Mouse (Mus musculus) 416B (cell line): ENCODE data around the gene Rps5.
A peak's percentile ranks its signal among the peaks of the same experiment; 100 is the strongest.
"Not testable (repeated sequence)": the region's sequence is repeated elsewhere in the genome, so short reads cannot be mapped to it uniquely, and the experiment has no call there.

Source experiments
- DNase-seq: peaks from one replicate; pipeline ENCODE4 v3.0.0; 2011; ENCODE audit warnings: low read depth

Gene Rps5

GRCm38 (mm10) chr7:12921705-12922465 is at the start of gene Rps5:
Gene Rps5, plus strand, starts transcription at chr7:12922290.
- peak; percentile 99 for DNase-seq

- peak; percentile 78 for DNase-seq
Measured at GRCm38 (mm10) chr7:12874301-12874700, 47.8 kb upstream of the Rps5 start.

DNA sequence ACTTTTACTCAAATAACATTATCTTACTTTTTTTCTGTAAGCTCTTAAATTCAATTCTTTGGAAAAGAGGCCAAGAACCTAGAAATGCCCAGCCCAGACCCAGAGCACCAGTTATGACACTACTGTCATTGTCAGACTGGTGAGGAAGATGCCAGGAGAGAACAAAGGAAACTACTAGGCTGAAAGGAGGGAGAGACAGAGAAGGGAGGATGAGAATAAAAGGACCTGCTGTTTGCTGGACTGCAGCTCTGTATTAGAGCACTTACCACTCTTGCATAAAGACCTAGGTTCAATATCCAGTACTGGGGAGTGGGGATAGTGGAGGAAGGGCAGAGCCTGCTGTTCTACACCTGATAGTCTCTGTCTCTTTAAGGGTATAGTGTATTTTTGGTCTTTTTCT is 42.1 kb upstream of the Rps5 start:
- DNase-seq, result no peak

DNA sequence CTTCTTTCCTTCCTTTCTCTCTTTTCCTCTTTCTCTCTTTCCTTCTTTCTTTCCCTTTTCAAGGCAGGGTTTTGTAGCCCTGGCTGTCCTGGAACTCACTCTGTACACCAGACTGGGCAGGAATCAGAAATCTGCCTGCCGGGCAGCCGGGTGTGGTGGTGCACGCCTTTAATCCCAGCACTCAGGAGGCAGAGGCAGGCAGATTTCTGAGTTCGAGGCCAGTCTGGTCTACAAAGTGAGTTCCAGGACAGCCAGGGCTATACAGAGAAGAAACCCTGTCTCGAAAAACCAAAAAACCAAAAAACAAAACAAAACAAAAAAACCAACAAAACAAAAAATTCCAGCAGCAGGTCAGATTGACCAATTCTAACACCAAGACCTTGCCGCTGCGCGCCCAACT is 41.6 kb upstream of the Rps5 start:
- DNase-seq, result not testable (repeated sequence)

DNA sequence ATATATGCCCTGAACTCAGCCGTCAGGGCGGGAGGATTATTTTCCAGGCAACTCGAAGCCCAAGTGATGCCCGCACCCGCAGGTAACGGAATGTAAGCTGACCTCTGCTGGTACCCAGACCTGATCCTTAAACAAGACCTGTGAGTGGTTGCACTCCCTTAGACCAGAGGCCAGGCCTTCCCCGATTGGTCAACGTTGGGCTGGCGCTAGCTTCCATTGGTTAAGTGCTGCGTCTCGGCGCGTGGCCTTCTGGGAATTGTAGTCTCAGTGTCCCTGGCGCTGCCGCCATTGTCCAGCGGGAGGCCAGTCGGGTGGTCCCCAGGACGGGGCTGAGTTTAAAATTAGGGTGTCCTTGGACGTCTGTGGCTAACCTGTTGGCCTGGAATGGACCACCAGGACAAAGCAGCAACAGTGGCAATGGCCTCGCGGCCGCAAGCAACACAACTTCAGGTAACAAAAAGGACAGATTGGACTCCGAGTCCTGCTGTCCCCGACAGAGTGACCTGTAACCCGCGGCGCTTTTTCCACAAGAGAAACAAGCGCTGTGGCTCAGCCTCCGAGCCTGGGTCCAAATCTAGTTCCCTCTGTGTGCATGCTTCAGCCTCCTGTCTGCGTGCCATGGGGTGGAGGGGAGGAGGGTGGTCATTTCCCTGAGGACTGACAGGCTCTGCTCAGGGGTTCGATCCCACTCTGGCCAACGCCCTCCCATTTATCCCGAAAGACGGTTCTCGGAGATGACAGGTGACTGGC is 41.0 kb upstream of the Rps5 start, which contains the start of gene Zfp128:
TSS of gene Zfp128 (plus strand) at position 267 of the 750 bp plus-strand sequence.
- DNase-seq, result peak; percentile 96

DNA sequence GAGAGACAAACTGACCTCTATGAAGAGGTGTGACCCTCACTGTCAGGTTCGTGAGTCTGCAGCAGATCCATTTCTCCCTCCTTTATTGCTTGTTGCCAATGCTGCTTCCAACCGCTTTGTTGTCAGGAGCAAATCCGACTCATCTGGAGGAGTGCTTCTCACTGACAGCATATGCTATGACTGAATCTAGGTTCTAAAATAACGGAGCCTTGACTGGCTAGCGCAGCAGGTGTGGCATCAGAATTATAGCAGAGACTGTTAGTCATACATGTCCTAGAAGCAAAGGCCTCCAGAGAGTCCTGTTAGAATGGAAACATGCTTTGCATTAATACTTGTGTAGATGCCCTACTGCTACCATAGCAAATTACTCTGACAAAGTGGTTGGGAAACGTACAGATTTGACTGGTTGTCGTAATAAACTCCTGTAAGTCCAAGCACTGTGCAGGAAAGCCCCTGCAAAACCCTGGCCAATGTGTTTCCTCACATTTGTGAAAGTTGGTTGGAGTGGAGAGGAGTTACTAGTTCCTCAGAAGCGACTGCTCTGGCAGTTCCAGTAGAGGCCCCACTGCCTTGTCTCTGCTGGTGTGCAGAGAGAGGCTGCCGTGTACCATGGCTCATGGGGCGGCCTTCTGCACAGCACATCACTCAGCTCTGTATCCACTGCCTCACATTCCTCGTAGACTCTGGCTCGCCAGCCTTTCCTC is 35.4 kb upstream of the Rps5 start:
- no peak for DNase-seq

GRCm38 (mm10) chr7:12887585-12887984 is 34.5 kb upstream of the Rps5 start:
- no peak for DNase-seq

DNA sequence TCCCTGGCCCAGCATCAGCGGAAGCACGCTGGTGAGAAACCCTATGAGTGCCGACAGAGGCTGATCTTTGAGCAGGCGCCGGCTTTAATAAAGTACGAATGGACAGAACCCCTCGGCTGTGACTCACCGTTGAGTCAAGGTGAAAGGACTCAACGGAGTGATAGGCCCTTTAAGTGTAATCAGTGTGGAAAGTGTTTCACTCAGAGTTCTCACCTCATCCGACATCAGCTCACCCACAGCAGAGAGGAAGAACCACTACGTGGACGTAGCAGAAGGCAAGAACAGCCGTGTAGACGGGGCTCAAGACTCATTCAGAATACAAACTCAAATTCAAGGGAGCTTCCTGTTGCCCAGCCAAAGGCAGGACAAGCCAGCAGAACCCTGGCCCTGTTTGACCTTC is 31.2 kb upstream of the Rps5 start:
- DNase-seq, result peak; percentile 25

DNA sequence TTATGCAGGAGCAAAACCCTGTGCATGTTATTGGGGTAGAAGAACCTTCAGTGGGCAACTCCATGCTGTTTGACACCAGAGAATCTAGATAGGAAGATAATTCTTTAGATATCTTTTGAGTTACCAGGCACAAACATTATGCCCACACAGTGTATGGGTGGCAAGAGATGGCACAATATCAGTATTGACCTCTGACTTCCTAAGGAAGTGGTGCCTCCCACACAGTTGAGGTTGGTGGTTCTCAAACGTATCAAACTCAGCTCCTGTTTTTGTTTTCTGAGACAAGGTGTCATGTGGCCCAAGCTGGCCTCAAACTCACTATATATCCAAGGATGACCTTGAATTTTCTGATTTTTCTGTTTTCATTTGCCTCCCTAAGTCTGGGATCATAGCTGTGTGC is 30.8 kb upstream of the Rps5 start:
- DNase-seq, result peak; percentile 65

GRCm38 (mm10) chr7:12897655-12898410 is 24.3 kb upstream of the Rps5 start, which contains the start of gene Zscan22:
Gene Zscan22, plus strand, starts transcription at chr7:12897815.
- peak; percentile 96 for DNase-seq

DNA sequence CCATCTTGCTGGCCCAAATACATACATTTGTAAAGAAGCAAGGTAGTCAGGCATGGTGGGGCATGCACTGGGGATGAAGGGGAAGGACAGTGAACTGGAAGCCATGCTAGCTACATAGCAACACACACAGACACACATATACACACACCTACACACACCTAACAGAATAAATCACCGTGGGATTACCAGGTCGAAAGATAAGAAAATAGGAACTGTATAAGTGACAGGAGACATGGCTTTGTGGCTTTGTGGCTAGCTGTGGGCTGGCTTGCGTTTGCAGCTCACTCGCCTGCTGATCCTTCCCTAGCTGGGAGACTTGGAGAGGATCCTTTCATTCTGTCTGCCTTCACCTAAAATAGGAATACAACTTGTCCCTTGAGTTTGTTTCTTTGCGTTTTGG is 20.6 kb upstream of the Rps5 start:
- no peak for DNase-seq

GRCm38 (mm10) chr7:12903623-12904022 is 18.5 kb upstream of the Rps5 start:
- no peak for DNase-seq

DNA sequence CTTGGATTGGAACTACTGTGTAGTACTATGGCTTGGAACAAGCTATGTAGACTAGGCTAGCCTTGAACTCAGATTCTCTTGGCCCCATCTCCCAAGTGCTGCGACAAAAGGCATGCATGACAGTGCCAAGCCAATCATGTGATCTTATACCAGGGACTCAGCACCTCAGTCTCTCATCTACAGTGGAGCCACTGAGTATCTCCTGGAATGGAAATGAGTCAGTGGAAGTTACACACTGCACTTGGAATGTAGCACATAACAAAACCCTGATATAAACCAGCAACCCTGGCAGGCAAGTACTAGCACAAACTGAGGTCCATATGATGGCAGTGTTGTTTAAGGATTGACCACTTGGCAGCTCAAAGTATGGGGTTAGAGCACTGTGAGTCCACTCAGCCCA is 16.9 kb upstream of the Rps5 start:
- DNase-seq, result no peak

DNA sequence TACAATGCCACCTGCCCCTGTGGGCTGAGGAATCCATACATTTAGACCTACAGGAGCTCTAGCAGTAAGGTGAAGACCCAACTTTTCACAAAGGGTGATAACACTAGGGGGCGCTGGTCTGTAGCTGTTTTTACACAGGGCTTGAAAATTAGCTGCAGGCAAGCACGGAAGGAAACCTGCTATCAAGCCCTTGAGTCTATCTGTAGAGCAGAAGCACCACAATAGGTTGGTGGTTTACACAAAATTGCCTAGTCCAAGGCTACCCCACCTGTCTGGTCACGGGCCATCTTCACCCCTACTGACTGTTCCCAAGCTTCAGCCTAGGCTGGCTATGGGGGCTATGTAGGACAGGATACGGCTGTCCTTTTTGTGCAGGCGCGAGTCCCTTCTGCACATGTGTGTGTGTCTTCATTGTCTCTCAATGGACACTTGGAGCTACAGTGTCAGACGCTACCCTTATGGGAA is 12.6 kb upstream of the Rps5 start:
- peak; percentile 86 for DNase-seq

- peak; percentile 84 for DNase-seq
Measured at GRCm38 (mm10) chr7:12910181-12910668, 11.9 kb upstream of the Rps5 start.

GRCm38 (mm10) chr7:12913556-12913955 is 8.5 kb upstream of the Rps5 start:
- peak; percentile 71 for DNase-seq

- not testable (repeated sequence) for DNase-seq
Measured at GRCm38 (mm10) chr7:12920495-12920894, 1.6 kb upstream of the Rps5 start.

- DNase-seq, result no peak
Measured at GRCm38 (mm10) chr7:12921318-12921704, 779 bp upstream of the Rps5 start.

- no peak for DNase-seq
Measured at GRCm38 (mm10) chr7:12922729-12923128, 639 bp downstream of the Rps5 start.

- DNase-seq, result no peak
Measured at GRCm38 (mm10) chr7:12926316-12926715, 4.2 kb downstream of the Rps5 start.

DNA sequence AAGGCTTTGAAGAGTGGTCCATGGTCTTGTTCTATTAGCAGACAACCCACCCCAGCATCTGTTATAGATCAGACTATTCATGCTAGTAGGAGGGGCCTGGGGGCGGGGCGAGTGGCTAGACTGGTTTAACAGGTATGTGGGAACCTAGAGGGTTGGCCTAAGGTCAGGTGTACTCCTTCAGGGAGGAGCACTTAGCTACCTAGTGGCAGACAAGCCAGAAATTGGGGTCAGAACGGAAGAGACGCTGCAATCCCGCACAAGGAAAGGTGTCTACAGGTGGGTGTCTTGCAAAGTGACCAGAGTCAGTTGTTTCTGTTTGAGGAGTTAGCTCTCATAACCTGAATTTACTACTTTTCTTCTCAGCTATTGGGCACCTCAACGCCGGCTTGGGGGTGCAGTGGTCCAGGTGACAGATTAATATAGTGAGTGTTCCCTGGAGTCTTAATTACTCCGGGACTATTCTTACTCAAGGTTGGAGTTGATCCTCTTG is 5.1 kb downstream of the Rps5 start, which contains the start of gene Rnf225:
TSS of gene Rnf225 (plus strand) at position 226 of the 490 bp plus-strand sequence.
- peak; percentile 40 for DNase-seq
